Mouse (Mus musculus): ENCODE results near the gene Vps35l. TPM values are rescaled to one million over a fixed set of nuclear protein-coding genes. Genes with fewer than 3 reads are reported as not detected.

The Vps35l gene
- total RNA-seq, 2 experiments from 2014 or later, result 50.4 to 61.4 TPM

DNA sequence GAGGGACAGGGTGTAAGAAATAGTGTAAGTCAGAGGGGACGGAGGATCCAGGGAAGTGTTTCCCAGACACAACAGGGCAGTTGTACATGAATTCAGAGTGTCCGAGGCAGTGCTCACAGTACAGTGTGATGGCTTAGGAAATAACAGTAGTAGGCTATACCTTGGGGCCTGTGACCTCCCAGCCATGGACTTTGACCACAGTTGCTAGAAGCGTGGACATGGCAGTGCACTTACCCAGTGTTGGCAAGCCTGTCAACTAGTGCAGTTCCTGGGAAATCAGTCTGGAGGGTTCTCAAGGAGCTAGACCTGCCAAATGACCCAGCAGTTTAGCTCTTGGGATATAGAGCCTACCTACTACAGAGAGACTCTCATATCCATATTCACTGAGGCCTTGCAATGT is 76.2 kb downstream of the Vps35l start:
- no peak for DNase-seq (ENCODE audit: low spot score in 2 of 2)

DNA sequence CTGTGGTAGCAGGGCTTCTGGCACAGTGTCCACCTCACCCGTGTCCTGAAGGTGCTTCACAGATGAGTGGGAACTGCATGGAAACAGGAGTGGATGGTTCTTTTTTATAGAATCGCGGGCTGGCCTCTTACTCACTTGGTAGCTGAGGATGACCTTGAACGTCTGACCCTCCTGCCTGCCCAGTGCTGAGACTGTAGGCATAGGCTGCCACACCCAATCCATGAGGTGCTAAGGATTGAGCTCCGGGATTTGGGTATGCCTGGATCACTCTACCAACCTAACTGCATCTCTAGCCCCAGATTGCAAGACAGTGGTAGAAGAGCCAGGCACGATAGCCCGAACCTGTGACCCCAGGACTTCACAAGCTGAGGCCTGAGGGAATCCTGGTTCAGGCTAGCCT is 77.7 kb downstream of the Vps35l start:
- no peak for DNase-seq (ENCODE audit: low spot score in 2 of 2)

DNA sequence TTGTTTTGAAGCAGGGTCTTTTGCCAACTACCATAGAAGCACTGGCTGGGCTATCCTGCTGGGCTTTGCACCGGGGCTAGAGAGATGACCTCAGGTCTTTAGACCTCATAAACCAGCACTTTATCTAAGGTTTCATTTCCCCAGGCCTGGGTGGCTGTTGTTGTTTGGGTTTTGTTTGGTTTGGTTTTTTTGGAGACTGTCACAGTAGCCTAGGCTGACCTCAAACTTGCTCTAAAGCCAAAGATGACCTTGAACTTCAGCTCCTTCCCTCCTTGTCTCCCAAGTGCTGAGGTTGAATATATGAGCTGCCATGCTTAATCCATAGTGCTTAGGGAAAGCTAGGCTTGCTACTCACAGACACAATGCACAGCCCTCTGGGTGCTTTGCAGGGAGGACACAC is 79.6 kb downstream of the Vps35l start:
- no peak for DNase-seq (ENCODE audit: low spot score in 2 of 2)

DNA sequence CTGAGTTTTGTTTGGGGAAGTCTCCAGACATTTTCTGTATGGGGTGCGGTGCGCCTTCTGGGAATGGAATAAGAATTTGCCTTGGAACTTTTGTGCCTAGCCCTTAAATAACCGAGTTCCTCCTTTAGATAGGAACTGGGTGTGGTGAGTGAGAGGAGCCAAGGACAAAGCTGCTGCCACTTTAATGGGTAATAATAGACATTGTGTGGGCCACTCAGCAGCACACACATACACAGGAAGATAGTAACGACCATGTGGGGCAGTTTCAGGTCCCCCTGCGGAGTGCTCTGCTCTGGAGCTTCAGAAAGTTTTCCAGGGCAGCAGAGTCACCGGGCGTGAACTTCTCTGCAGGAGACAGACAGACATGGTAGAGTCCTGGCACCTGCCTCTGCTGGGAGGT is 81.3 kb downstream of the Vps35l start:
- no peak for DNase-seq (ENCODE audit: low spot score in 2 of 2)

DNA sequence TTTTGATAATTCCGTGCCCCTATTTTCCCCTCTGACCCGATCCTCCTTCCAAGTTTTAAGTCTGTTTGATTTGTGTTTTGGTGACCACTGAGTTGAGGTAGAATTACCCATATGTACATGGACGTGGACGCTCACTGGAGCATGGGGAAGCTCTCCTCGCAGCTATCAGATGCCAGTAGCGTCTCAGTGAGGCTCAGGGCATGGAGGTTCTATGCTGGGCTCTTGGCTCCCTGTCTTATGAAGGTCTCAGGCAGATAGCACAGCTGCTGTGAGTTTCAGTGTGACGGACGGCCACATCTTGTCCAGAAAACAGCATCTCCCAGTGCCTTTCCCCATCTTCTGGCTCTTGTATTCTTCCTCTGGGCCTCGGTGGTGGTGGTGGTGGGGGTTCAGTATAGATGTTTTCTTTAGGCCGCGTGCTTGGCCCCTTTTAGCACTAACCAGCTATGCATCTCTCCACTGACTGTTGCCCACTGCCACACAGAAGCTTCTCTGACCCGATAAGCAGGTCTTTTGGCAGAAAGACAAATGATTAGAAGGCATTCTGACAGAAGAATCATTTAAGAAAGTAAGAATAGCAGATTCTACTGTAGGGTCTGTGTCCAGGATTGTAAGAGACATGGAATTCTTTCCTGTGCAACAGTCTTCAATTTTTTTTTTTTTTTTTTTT is 82.0 kb downstream of the Vps35l start:
- no peak for DNase-seq (ENCODE audit: low spot score in 2 of 2)

DNA sequence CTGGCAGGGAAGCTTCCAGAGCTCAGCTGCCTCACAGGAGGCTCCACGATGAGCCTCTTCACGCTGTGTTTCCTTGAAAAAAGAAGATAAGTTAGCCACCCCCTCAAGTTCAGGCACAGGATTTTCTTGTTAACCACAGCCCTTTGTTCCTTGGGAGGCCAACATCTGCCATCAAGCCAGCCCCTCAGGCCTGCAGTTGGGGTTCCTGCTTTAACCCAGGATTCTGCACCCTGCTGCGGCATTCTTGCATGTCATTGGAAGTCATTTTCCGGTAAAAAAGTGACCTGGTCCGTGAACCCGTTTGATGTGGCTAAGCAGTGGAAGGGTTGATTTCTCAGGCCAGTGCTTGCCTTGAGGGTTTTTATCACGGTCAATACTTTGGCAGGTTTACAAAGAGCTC is 84.4 kb downstream of the Vps35l start:
- no peak for DNase-seq (ENCODE audit: low spot score in 2 of 2)

DNA sequence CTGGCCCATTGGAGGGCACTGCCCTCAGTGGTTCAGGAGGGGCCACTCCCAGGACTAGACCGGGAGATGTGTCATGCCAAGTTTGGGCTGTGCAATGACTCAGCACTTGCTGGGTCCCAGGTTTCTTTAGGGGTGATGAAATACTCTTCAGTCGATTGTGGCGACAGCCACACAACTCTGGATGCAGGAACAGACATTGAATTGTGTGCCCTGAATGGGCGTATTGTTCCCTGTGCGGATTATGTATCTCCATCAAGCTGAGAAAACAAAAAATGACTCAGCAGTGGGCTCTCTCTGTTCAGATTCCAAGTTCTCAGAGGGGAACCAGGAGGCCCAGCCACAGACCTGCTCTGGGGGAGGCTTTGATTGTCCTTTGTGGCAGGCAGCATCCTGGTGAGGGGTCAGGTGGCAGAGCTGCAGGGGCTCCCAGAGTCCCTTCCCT is 88.0 kb downstream of the Vps35l start:
- no peak for DNase-seq (ENCODE audit: low spot score in 2 of 2)

DNA sequence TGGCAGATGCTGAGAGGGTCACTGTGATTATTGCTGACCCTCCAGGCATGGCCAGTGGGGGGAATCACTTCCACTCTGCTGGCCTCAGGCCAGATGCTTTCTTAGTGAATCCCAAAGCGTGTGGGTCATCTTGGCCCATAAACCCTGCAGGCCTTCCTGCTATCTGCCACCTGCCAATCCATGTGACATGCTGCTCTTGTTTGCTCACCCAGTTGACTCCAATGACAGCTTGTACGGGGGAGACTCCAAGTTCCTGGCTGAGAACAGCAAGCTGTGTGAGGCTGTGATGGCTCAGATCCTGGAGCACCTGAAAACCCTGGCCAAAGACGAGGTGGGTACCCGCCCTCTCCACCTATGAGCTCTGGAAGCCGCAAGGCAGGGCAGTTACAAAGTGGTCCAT is 97.9 kb downstream of the Vps35l start:
- DNase-seq (ENCODE audit: low spot score in 2 of 2), result no peak

DNA sequence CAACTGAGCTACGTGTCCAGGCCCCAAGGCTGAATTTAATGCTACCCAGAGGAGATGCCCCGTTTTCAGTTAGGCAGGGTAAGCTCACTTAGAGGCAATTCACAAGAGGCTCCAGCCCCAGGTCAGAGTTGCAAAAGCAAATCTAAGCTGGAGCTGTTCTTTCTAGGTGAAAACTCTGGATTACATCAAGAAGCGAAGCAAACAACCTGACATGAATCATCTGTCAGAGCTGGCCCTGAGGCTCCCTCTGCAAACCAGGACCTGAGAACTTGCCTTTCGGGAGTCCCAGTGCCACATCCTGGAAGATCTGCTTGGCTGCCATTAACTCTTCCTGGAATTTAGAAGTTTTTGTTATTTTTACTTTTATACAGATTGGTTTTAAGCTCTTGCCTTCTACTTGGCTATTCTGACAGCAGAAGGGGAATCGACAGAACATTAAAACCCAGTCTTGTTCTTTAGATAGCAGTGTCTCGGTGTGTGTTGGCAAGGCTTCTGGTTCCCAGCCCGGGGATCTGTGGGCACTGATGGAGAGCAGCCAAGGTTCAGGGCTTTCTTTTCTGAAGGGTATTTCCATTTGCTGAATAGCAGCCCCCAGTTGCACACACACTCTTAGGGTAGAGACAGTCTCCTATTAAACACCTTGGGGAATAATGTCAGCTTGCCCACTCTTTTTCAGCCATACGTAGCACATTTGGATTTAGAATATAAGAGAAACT is 101.2 kb downstream of the Vps35l start:
- peak; percentile 31 to 51 for DNase-seq (ENCODE audit: low spot score in 2 of 2)

DNA sequence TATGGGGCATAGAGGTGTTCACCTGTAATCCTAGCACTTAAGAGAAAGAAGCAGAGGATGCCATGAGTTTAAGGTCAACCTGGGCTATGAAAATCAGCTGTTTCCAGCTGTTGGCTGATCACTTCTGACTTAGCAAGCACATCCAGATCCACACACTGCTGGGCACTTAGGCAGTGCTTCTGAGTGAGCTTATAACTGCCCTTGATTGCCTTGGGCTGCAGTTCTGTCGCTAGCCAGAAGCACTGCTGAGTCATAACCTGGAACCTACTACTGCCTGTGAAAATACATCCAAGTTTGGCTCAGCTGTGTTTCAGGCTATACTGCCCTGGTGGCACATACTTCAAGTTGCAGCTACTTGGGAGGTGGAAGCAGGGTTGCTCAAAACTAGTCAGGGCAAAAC is 101.8 kb downstream of the Vps35l start:
- peak in 1 of 2 experiments; percentile 23 for DNase-seq (ENCODE audit: low spot score in 2 of 2)

DNA sequence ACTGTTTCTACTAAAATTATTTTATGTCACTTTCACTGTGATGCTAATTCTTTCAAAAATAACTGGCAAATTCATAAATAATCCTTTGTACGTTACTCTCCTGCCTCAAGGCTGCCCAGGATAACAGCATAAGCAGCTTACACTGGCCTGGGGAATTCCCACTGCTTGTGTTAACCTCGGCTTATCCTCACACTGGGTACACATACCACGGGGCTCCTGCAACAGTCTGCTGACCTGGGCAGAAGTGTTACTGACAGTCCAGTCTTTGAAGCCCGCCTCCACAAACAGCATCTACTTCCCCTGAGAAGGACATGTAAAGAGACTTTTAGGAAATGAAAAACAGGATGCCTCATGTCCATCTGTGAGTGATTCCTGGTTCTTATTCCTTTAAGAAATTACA is 102.9 kb downstream of the Vps35l start:
- no peak for DNase-seq (ENCODE audit: low spot score in 2 of 2)

DNA sequence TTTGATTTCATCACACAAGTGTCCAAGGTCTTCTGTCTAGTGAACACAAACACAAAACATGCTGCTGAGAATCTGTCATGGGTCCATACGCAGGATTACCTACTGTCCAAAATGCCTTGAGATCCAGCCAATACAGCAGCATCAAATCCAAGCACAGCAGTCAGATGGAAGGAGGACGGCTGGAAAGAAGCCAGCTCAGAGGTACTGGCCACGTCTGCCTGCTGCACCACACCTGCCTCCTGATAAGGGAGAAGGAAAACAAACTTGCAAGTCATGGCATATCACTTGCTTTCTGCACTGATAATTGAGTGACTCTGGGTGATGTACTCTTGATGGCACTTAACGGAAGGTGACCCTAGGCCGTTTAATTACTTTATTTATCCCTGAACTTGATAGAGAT is 105.1 kb downstream of the Vps35l start:
- no peak for DNase-seq (ENCODE audit: low spot score in 2 of 2)

DNA sequence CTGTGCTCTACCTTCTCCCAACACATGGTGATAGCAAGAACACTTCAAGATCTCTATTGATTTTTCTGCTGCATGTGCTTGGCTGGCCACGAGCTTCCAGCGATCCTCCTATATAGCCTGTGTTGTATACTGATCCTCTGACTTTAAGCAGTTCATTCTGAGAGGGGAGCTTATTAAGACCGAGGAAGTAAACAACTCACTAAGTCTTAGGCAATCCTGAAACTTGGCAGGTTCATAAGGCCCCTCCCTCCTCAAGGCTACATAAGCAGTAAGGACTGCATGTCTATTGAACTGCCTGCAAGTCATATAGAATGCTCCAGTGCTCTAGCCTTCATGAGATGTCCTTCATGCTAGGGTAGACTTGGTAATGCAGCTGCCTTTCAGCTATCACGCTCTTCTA is 106.3 kb downstream of the Vps35l start:
- no peak for DNase-seq (ENCODE audit: low spot score in 2 of 2)

DNA sequence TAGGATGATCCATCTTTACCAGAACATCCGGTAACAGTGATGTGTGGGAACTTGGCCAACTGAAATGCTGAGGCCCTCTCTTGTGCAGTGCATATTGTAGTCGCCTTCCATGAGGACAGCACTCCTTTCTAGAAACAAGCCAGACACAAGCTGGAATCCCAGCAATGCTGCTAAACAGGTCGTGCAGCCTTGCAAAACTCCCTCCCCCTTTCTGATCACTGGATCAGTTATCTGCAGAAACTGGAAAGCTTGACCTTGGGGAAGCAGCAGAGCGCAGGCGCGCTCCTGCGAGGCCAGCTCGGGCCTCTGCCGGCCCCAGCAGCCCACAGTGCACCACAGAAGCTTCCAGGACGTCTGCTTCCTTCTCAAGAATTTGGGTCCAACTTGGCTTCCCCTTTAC is 108.8 kb downstream of the Vps35l start:
- DNase-seq (ENCODE audit: low spot score in 2 of 2), result no peak

DNA sequence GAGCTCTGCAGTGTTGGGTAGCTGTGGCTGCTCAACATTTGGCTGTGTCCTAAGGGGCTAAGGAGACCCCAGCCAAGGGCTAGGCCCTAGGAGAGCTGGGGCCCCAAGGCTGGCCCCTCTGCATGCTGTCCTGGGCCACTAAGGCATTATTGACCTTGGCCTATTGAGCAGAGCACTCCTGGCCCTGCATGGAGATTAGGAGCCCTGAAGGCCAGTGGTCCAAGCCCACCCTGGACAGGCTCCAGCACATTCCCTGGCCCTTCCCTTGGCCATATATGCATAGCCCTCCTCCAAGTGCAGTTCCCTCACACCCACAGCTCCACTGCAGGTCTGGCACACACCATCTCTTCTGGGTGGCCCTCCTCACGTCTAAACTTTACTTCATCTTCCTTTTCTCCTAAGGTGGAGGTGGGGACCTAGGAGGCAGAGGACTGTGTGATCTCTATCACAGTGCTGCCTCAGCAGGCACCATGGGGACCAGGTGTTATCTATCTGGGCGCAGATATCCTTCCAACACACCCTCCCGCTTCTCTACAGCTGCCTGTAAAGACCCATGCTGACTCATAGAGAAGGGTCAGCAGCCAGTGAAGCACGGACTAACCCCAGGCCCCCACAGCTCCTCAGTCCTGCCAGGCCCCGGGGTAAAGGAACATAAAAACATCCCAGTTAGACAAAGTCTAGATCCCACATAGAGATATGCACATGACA is 109.7 kb downstream of the Vps35l start:
- DNase-seq (ENCODE audit: low spot score in 2 of 2), result no peak

DNA sequence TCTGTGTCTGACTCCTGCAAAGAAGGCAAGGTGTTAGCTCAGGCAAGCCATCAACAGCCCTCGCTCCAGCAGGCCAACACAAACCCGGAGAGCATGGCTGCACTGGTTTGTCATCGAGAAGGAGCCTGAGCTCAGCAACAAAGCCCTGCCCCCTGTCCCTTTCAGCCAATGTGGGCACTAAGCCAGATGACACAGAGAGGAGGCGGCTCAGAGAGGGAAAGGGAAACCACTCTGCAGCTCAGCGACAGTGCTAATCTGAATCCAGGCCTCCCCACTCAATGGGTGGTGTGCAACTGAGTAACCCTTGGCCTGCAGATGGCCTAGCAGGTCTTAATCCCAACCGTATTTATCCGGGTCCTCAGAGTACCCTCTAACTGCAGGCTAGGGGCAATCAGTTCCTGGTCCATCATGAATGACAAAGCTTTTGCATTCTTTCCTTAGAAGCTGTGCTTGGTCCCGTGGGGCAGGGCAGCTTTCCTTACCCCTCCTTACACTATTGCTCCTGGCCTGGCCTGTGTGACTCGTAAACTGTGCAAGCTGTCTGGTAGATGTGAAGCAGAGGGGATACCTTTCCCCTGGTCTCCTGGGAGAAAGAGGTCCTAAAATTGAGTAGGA is 110.8 kb downstream of the Vps35l start:
- no peak for DNase-seq (ENCODE audit: low spot score in 2 of 2)

DNA sequence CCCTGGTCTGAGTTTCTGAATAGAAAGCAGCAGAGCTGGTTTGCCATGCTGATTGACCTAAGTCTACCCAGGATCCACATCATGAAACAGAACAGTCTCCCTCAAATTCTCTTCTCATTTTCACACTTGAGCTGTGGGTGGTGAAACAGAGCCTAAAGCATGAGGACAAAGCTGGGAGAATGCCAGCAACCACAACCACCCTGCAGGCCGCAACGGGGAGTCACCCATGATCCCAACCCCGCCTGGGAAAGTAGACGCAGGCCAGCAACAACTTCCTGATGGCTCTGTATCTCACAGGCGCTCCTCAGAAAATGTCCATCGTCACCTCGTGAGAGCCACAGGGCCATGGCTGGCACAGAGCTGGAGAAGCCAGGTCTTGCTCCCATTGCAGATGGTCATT is 111.5 kb downstream of the Vps35l start:
- DNase-seq (ENCODE audit: low spot score in 2 of 2), result no peak

DNA sequence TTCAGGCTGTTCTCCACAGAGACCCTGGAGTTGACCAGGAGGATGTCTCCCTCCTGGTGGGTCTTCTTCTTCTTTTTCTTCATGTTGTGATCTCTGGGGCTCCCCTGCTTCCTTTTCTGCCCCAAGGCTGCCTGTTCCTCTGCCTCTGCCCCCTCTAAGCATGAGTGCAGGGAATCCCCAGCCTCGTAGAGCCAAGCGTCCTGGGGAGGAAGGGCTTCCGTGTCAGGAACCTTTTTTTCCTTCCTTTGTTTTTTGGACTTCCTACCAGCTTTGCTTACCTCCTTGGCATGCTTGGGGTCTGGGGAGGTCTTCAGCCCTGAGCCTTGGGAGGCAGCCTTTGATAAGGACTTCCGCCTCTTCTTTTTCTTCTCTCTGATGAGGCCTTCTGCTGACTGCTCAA is 112.6 kb downstream of the Vps35l start:
- DNase-seq (ENCODE audit: low spot score in 2 of 2), result no peak

DNA sequence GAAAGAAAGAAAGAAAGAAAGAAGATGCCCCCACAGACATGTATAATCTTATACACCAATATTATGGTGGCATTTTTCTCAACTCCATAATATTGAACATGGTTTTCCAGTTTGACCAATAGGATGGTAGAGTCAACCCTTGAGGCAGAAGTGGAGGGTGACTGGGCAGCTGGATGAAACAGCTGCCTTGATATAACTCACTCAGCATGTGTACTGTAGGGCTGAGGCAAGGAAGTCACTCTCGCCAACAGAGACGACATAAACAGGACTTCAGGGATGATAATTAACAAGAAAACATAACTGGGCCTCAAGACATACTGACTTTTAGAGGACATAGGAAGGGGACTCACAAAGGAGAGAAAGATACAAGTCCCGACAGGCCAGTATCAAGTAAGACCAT is 114.6 kb downstream of the Vps35l start:
- no peak for DNase-seq (ENCODE audit: low spot score in 2 of 2)

DNA sequence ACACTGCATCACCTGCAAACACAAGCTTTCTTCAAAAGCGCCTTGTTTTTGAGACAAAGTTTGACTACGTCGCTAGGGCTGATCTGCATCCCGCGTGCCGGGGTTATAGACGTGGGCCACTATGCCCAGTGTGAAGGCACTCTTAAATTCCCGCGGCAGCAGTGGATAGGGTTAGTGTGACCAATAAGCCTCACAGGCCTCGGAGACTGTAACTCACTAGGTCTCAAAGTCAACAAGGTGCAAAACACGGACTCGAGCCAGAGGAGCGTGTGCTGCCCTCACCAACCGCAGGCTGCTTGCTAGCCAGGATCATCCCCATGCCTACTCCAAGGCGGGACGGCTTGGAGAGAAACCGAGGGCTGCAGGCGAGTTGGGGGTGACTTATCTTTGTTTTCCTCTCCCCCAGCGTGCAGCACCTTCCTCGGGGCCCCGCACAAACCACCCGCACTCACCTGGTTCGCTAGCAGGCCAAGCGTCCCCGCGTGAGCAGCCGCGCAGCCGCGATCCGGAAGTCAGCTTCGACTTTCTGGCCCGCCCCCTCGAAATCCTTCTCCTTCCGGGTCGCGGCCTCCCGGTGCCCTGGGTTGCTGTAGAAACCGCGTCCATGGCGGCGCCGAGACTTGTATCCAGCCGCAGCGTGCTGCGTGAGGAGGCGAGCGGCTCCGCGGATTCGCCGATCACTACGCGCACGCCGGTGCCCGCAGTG is 115.3 kb downstream of the Vps35l start, which contains the start of gene Iqck:
Iqck (plus strand) TSS at position 582 of the 706 bp plus-strand sequence.
- peak; percentile 92 to 93 for DNase-seq (ENCODE audit: low spot score in 2 of 2)

DNA sequence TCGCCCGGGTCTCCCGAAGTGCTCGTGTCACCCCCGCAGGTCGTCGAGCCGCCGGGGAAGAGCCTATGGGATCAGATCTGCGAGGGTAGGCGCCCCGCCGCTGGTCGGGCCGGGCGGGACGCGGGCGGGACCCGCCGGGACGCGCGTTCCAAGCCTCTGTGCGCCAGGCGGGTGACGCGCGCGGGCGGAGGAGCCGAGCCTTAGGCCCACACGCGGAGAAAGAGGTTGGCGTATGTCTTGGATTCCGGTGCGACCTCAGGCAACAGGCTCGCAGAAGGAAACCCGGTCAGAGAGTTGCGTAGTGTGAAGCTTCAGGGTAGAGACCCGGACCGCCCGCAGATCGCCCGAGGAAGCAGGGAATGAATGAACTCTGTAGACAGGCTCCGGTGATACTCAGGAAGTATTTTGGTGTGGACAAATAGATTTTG is 115.9 kb downstream of the Vps35l start, which contains the start of gene Knop1:
Knop1 (minus strand) TSS at position 378 of the 428 bp plus-strand sequence.
- DNase-seq (ENCODE audit: low spot score in 2 of 2), result no peak

All from left cerebral cortex, adult 18-20 months (tissue).